Mouse (Mus musculus) testis, adult 2 months (tissue): ENCODE measurements around the gene Eef1akmt3. TPM values are rescaled to one million over a fixed set of nuclear protein-coding genes. Genes with fewer than 3 reads are reported as not detected.
"Not testable (repeated sequence)": the region's sequence is repeated elsewhere in the genome, so short reads cannot be mapped to it uniquely, and the experiment has no call there.

ENCODE experiments used
- H3K27ac ChIP-seq: fragments of 200-500 bp; 2 replicates; pipeline ENCODE4 v1.5.1; 2012; ENCODE audit warnings: low read depth, low read length; ENCODE audit not compliant: control insufficient read depth, insufficient read depth
- H3K27me3 ChIP-seq: fragments of 200-500 bp; 2 replicates; pipeline ENCODE4 v1.6.1; 2012; ENCODE audit warnings: mild to moderate bottlenecking, low read length, moderate library complexity; ENCODE audit not compliant: control insufficient read depth, insufficient read depth
- H3K36me3 ChIP-seq: fragments of 200-500 bp; 2 replicates; pipeline ENCODE4 v1.6.1; 2012; ENCODE audit warnings: mild to moderate bottlenecking, low read length; ENCODE audit not compliant: control insufficient read depth, insufficient read depth
- H3K4me1 ChIP-seq: fragments of 200-500 bp; 2 replicates; pipeline ENCODE4 v1.6.1; 2012; ENCODE audit warnings: low read length; ENCODE audit not compliant: control insufficient read depth, insufficient read depth
- H3K4me3 ChIP-seq: fragments of 200-500 bp; 2 replicates; pipeline ENCODE4 v1.5.1; 2012; ENCODE audit warnings: low read depth, mild to moderate bottlenecking, low read length, moderate library complexity, mixed read lengths; ENCODE audit not compliant: control insufficient read depth
- CTCF ChIP-seq: fragments of 200-500 bp; IDR thresholded peaks from 2 replicates; pipeline ENCODE4 v1.5.1; 2012; ENCODE audit warnings: low read depth, mild to moderate bottlenecking, inconsistent platforms, low read length, moderate library complexity; ENCODE audit not compliant: control insufficient read depth, insufficient read depth, insufficient replicate concordance
- POLR2A ChIP-seq: fragments of 200-500 bp; IDR thresholded peaks from 2 replicates; pipeline ENCODE4 v1.6.1; 2012; ENCODE audit warnings: low read depth, mild to moderate bottlenecking, inconsistent platforms, low read length, moderate library complexity; ENCODE audit not compliant: control insufficient read depth
- polyA plus RNA-seq: library from polyadenylated mRNA; depleted of rRNA; stranded (reverse); fragments of >200 nt; gene quantifications from 2 replicates; pipeline ENCODE4 v1.2.3, GENCODE M21; 2012

Gene Eef1akmt3
- polyA plus RNA-seq, 1 experiment: 0.05 TPM

DNA sequence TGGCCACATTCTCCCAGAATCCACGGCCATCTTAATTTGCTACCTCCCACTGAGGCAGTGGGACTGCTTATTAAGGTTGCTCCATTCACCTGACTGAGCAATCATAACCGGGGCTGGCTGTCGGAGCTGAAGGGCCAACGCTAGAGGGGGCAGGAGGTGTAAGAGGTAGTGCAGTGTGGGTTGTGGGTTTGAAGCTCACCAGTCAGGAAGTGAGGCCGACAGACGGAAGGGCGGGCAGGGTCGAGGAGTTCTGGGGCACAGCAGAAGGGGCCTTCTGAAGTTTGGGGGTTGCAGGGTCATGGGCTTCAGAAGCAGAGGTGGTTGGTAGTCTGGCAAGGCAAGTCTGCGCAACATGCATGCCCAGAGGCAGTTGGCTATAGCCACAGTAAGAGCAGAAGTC is 33.8 kb upstream of the Eef1akmt3 start, which contains the start of gene Agap2:
TSS of gene Agap2 (plus strand) at position 205 of the 400 bp plus-strand sequence.
- Histone ChIP-seq H3K36me3 (no peaks in the 10 kb centered on the region), H3K27ac (no peak within 1 kb of the TSS; the same call in 1 of the 2 replicates), H3K27me3 (peaks cover 4% of the 10 kb centered on the region), H3K4me1 (peaks cover 15% of the 10 kb centered on the region), H3K4me3 (no peak within 1 kb of the TSS)
- TF ChIP-seq CTCF: no peak
- TF ChIP-seq POLR2A: no peak

DNA sequence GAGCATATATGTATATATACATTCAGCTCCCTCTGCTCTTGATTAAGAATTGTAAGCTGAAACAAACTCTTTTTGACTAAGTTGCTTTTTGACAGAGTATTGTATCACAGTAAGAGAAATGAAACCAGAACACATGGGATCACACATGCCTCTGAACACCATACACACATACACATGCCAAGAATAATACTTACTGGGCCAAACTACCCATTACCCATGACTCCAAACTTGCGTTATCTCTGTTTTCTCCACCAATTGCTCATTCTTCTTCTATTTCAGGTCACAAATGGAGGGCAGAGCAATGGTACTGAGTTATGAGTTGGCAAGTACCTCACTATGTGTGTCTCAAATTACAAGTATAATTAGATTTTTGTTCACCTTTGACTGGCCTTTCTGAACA is 32.7 kb upstream of the Eef1akmt3 start:
- Histone ChIP-seq H3K4me3 (no peak overlapping the region), H3K27ac (no peak overlapping the region), H3K4me1 (peaks cover 18% of the 10 kb centered on the region), H3K36me3 (no peaks in the 10 kb centered on the region), H3K27me3 (no peaks in the 10 kb centered on the region)
- TF ChIP-seq POLR2A (no peak), CTCF (no peak)

DNA sequence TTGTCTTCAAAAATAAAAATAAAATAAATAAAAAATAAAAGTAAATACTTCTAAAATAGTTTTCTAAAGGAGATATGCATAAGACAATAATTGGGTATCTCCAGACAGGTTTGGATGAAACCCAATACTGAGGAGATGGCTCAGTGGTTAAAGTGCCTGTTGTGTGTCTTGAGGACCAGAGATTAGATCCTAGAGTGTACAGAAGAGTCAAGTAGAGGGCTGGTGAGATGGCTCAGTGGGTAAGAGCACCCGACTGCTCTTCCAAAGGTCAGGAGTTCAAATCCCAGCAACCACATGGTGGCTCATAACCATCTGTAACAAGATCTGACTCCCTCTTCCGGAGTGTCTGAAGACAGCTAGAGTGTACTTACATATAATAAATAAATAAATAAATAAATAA is 31.7 kb upstream of the Eef1akmt3 start:
- not testable (repeated sequence) for H3K27ac ChIP-seq, H3K27me3 ChIP-seq, H3K36me3 ChIP-seq, H3K4me3 ChIP-seq
- H3K4me1 ChIP-seq: peaks cover 18% of the 10 kb centered on the region

DNA sequence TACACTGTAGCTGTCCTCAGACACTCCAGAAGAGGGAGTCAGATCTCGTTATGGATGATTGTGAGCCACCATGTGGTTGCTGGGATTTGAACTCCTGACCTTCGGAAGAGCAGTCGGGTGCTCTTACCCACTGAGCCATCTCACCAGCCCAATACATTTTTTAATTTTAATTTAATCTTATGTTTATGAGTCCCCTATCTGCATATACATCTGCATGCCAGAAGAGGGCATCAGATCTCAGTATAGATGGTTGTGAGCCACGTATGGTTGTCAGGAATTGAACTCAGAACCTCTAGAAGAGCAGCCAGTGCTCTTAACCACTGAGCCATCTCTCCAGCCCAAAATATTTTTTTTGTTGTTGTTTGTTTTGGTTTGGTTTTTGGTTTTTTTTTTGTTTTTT is 31.0 kb upstream of the Eef1akmt3 start:
- H3K36me3 ChIP-seq, H3K27ac ChIP-seq, H3K4me3 ChIP-seq, H3K27me3 ChIP-seq: not testable (repeated sequence)
- H3K4me1 ChIP-seq: peaks cover 16% of the 10 kb centered on the region

DNA sequence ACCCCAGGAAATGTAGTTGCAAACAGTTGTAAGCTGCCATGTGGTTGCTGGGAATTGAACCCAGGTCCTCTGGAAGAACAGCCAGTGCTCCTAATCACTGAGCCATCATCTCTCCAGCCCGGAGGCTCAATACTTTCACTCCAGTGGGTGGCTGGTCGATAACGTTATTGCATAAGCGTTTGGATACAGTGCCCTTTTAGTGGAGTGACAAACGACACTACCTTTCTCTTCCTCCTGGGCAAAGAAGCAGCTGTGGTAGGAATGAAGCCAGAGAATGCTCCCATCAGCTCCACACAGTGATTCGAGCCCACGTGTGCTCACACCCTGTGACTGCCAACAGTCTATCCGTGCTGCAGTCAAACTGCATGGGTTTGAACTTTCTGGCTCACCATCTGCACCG is 29.9 kb upstream of the Eef1akmt3 start:
- no peak overlapping the region for H3K4me3 ChIP-seq
- no peaks in the 10 kb centered on the region for H3K27me3 ChIP-seq
- TF ChIP-seq CTCF (no peak), POLR2A (no peak)
- no peak overlapping the region for H3K27ac ChIP-seq
- H3K36me3 ChIP-seq: no peaks in the 10 kb centered on the region
- H3K4me1 ChIP-seq: peaks cover 16% of the 10 kb centered on the region

DNA sequence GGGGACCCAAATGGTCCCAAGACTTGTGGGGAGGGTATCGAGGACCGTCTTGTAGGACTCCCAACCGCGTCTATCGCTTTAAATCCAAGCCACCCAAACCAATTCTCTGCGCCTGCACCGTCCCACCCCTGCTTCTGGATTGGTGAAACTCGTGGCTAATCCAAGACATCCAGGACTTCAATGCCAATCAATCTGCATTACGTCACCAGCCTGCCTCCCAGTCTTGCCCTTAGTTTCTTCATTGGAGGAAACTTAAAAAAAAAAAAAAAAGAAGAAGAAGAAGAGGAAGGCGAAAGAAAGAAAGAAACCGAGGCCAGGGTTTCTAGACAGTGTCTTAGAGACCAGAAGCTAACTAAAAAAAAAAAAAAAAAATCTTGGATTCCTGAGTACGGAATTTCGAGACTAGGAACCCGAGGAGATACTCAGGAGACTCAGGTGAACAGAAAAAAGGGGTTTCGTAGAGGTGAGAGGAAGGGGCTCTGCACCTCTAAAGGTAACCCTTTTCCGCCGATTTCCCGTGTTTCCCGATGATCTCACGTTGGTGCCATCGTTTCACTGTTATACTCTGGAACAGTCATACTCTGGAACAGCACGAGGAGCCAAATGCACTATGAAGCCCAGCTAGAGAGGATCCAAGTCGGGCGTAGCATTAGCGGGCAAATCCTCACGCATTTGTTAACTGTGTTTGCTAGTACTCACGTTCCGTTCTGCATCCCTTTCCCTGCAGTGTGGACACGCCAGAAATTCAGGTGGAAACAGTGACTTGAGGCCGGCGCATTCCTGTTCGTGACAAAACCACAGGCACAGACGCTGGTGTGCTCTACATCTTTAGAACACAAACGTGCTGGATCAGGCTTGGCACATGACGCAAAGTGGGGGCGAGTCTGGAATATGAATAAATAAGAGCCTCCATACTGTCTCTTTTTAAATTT is 29.1 kb upstream of the Eef1akmt3 start, which contains the start of gene Tspan31:
TSS of gene Tspan31 (minus strand) at position 75 of the 932 bp plus-strand sequence.
- Histone ChIP-seq H3K27ac (peak within 1 kb of the TSS; percentile 75), H3K4me3 (peak within 1 kb of the TSS; percentile 89), H3K4me1 (peaks cover 9% of the 10 kb centered on the region), H3K27me3 (no peaks in the 10 kb centered on the region), H3K36me3 (no peaks in the 10 kb centered on the region; the same call in 1 of the 2 replicates)
- TF ChIP-seq POLR2A (peak; percentile 65), CTCF (no peak)

DNA sequence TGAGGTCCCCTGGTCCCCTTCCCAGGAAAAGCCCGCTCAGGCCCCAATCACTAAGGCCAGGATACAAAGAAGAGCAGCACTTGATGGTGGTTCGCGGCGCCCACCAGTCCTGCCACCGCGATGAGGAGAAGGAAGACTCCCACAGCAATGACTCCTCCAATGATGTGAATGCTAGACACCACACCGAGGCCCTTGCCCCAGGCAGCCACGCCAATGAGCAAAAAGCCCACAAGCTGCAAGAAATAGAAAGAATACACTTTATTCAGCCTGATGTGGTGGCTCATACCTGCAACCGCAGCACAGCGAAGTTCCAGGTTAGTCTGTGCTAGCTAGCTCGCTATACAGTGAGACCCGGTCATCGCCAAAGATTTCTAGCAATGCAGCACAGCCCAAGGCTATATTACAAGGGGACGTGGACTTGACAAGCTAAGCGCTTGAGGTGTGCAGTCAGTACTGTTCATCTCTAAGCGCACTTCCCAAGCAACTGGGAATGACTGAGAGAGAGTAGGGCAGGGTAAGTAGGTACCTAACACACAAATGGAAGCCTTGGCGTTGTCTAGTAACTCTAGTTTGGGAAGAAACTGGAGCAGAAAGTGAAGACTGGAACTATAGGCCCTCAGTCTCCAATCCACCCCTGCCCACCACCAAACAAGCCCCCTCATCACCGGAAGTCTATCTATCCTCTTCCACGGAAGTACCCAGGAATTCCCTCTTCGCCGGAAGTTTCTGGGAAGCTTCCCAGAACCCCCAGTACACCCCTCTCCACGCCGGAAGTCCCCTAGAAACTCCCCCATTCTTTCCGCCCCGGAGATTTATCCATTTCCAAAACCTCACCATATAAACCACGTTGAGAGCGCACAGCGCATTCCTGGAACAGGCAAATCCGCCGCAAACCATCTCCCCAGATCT is 28.2 kb upstream of the Eef1akmt3 start:
- no peak for TF ChIP-seq CTCF
- TF ChIP-seq POLR2A: no peak
- H3K27me3 ChIP-seq: no peaks in the 10 kb centered on the region
- no peaks in the 10 kb centered on the region; the same call in 1 of the 2 replicates for H3K36me3 ChIP-seq
- H3K27ac ChIP-seq: peak overlapping the region; percentile 75
- H3K4me3 ChIP-seq: peak overlapping the region; percentile 89
- H3K4me1 ChIP-seq: peaks cover 12% of the 10 kb centered on the region
